Mouse (Mus musculus): Measurements from ENCODE around the gene Nrp2. TPM values are rescaled to one million over a fixed set of nuclear protein-coding genes. Genes with fewer than 3 reads are reported as not detected.

Nrp2 gene
- polyA plus RNA-seq, 1 experiment from 2014 or later = 6.1 TPM

GRCm38 (mm10) chr1:62706085-62707021 lies 3.3 kb downstream of the Nrp2 start:
- H3K4me1 ChIP-seq (ENCODE audit: control insufficient read depth in 2 of 2, insufficient read depth in 2 of 2, low read length in 2 of 2) = peaks cover 10 to 19% of the 10 kb centered on the region in 2 experiments; a peak in 3 of 4 replicates
- H3K4me3 ChIP-seq (ENCODE audit: control insufficient read depth in 1 of 2, insufficient read depth in 1 of 2, low read depth in 1 of 2, low read length in 2 of 2) = peak overlapping the region; percentile 55 to 75
- no peaks in the 10 kb centered on the region for H3K9me3 ChIP-seq (ENCODE audit: control insufficient read depth, low read length)
- peak overlapping the region; percentile 100 for H3K4me2 ChIP-seq (ENCODE audit: low read length)
- H3K27ac ChIP-seq (replicated peaks in 1 of 2; ENCODE audit: control insufficient read depth in 1 of 2, insufficient read depth in 1 of 2, low read depth in 2 of 2, low read length in 2 of 2) = peak overlapping the region in 1 of 2 experiments; percentile 59; a peak in 2 of 4 replicates
- no peaks in the 10 kb centered on the region for H3K36me3 ChIP-seq (ENCODE audit: control insufficient read depth, insufficient read depth, low read length)
- H3K9ac ChIP-seq (ENCODE audit: low read length) = peak overlapping the region; percentile 76
- peaks cover 15% of the 10 kb centered on the region for H3K27me3 ChIP-seq (ENCODE audit: control insufficient read depth, insufficient read depth, low read length)
- under 1% methylated on average over 73 of the region's 73 CpGs for whole genome bisulfite sequencing
- ATAC-seq (ENCODE audit: insufficient number of reproducible peaks, insufficient read depth, low FRiP score, low read depth) = peak; percentile 58

DNA sequence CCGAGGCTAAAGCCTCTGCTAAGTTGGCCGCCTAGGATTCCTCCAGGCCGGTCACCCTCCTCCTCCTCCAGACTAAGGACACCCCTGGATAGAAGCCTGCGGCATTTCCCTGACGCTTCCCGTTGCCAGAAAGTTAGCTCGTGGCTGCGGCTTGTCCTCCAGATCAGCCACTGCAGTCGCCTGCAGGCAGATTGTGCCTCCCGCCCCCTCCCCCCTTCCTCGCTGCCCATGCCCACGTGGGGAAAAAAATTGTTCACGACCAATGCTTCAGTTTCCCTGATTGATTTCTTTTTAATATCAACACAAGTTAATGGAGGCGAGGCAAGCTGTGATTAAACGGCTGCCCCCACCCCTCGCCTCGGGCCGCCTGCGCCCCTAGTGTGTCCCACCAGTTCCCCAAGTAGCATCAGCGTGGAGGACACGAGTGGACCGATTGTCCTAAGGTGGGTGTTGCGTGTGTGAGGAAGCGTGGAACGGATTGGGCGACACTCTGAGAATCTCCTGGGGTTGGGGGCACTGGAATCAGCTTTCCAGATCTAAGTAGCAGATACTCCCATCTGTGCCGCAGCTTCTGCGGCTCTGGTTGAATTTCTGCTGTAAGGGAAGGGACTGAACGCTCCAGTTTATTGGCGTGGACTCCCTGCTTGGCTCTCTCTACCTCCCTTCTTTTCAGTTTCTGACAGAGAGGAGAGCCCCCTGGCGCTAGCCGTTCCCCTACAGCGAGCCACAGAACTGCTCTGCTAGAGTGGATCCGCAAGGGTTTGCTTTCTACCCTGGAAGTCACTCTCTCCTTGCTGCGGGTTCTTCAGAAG lies 4.2 kb downstream of the Nrp2 start:
- H3K27ac ChIP-seq (replicated peaks in 1 of 2; ENCODE audit: control insufficient read depth in 1 of 2, insufficient read depth in 1 of 2, low read depth in 2 of 2, low read length in 2 of 2) = peak overlapping the region in 1 of 2 experiments; percentile 59; a peak in 1 of 4 replicates
- peak overlapping the region; percentile 76 for H3K9ac ChIP-seq (ENCODE audit: low read length)
- H3K9me3 ChIP-seq (ENCODE audit: control insufficient read depth, low read length) = no peaks in the 10 kb centered on the region
- under 1% methylated on average over 35 of the region's 35 CpGs for WGBS
- peak overlapping the region; percentile 100 for H3K4me2 ChIP-seq (ENCODE audit: low read length)
- H3K36me3 ChIP-seq (ENCODE audit: control insufficient read depth, insufficient read depth, low read length) = no peaks in the 10 kb centered on the region
- H3K4me1 ChIP-seq (ENCODE audit: control insufficient read depth in 2 of 2, insufficient read depth in 2 of 2, low read length in 2 of 2) = peaks cover 10 to 19% of the 10 kb centered on the region in 2 experiments; a peak in 3 of 4 replicates
- H3K27me3 ChIP-seq (ENCODE audit: control insufficient read depth, insufficient read depth, low read length) = peaks cover 15% of the 10 kb centered on the region
- 0 out of 2 replicates have a peak, but pooled peaks have one; percentile 6 for ATAC-seq (ENCODE audit: insufficient number of reproducible peaks, insufficient read depth, low FRiP score, low read depth)
- peak overlapping the region; percentile 55 to 75 for H3K4me3 ChIP-seq (ENCODE audit: control insufficient read depth in 1 of 2, insufficient read depth in 1 of 2, low read depth in 1 of 2, low read length in 2 of 2)

- Histone ChIP-seq H3K27me3 (ENCODE audit: control insufficient read depth, insufficient read depth, low read length) (peaks cover 15% of the 10 kb centered on the region), H3K4me1 (ENCODE audit: control insufficient read depth in 2 of 2, insufficient read depth in 2 of 2, low read length in 2 of 2) (peaks cover 10 to 19% of the 10 kb centered on the region in 2 experiments; a peak in 3 of 4 replicates), H3K4me3 (ENCODE audit: control insufficient read depth in 1 of 2, insufficient read depth in 1 of 2, low read depth in 1 of 2, low read length in 2 of 2) (peak overlapping the region in 1 of 2 experiments; percentile 75; a peak in 2 of 4 replicates), H3K36me3 (ENCODE audit: control insufficient read depth, insufficient read depth, low read length) (no peaks in the 10 kb centered on the region), H3K4me2 (ENCODE audit: low read length) (peak overlapping the region; percentile 100), H3K27ac (replicated peaks in 1 of 2; ENCODE audit: control insufficient read depth in 1 of 2, insufficient read depth in 1 of 2, low read depth in 2 of 2, low read length in 2 of 2) (no peak overlapping the region), H3K9me3 (ENCODE audit: control insufficient read depth, low read length) (no peaks in the 10 kb centered on the region), H3K9ac (ENCODE audit: low read length) (peak overlapping the region; percentile 76)
- 23% methylated on average over 17 of the region's 17 CpGs for WGBS
- no peak for ATAC-seq (ENCODE audit: insufficient number of reproducible peaks, insufficient read depth, low FRiP score, low read depth)
Observed at GRCm38 (mm10) chr1:62707913-62708860, 5.1 kb downstream of the Nrp2 start.

DNA sequence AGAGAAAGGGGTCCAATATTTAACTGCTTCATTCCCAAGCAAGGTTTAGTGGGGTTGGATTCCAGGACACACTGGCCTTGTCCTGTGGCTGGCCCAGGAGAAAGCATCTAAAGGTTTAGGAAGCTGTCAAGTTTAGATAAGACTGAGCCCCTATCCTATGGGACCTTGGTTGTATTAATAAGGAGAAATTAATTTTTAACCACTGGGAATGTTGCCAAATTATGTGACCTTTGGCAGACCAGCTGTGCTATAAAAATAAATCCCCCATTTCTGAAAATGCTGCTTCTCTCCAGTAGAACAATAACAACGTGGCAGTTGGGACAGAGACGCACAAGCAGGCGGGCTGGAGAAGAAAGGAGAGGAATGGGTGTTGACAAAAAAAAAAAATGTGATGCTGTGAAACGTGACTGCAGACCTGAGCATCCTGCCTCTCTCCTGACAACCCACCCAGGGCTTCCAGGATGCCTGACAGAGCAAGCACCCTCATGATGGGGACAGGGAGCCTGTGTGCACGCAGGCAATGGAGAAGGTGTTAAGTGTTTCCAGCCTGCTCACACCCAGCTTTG lies 6.8 kb downstream of the Nrp2 start:
- Histone ChIP-seq H3K36me3 (ENCODE audit: control insufficient read depth, insufficient read depth, low read length) (no peaks in the 10 kb centered on the region), H3K9ac (ENCODE audit: low read length) (no peak overlapping the region), H3K4me3 (ENCODE audit: control insufficient read depth in 1 of 2, insufficient read depth in 1 of 2, low read depth in 1 of 2, low read length in 2 of 2) (no peak overlapping the region), H3K4me1 (ENCODE audit: control insufficient read depth in 2 of 2, insufficient read depth in 2 of 2, low read length in 2 of 2) (peaks cover 10 to 17% of the 10 kb centered on the region in 2 experiments; a peak in 3 of 4 replicates), H3K4me2 (ENCODE audit: low read length) (no peak overlapping the region), H3K9me3 (ENCODE audit: control insufficient read depth, low read length) (no peaks in the 10 kb centered on the region), H3K27me3 (ENCODE audit: control insufficient read depth, insufficient read depth, low read length) (peaks cover 14% of the 10 kb centered on the region), H3K27ac (replicated peaks in 1 of 2; ENCODE audit: control insufficient read depth in 1 of 2, insufficient read depth in 1 of 2, low read depth in 2 of 2, low read length in 2 of 2) (no peak overlapping the region)
- 34% methylated on average over 5 of the region's 5 CpGs for WGBS
- ATAC-seq (ENCODE audit: insufficient number of reproducible peaks, insufficient read depth, low FRiP score, low read depth) = no peak

GRCm38 (mm10) chr1:62713021-62713676 lies 10.1 kb downstream of the Nrp2 start:
- no peaks in the 10 kb centered on the region for H3K36me3 ChIP-seq (ENCODE audit: control insufficient read depth, insufficient read depth, low read length)
- no peak overlapping the region for H3K4me3 ChIP-seq (ENCODE audit: control insufficient read depth in 1 of 2, insufficient read depth in 1 of 2, low read depth in 1 of 2, low read length in 2 of 2)
- 82% methylated on average over 17 of the region's 17 CpGs for WGBS
- no peak overlapping the region for H3K4me2 ChIP-seq (ENCODE audit: low read length)
- no peaks in the 10 kb centered on the region for H3K9me3 ChIP-seq (ENCODE audit: control insufficient read depth, low read length)
- ATAC-seq (ENCODE audit: insufficient number of reproducible peaks, insufficient read depth, low FRiP score, low read depth) = no peak
- H3K27ac ChIP-seq (replicated peaks in 1 of 2; ENCODE audit: control insufficient read depth in 1 of 2, insufficient read depth in 1 of 2, low read depth in 2 of 2, low read length in 2 of 2) = no peak overlapping the region
- 0 out of 2 replicates have a peak, but pooled peaks cover 2% of the 10 kb centered on the region for H3K27me3 ChIP-seq (ENCODE audit: control insufficient read depth, insufficient read depth, low read length)
- H3K4me1 ChIP-seq (ENCODE audit: control insufficient read depth in 2 of 2, insufficient read depth in 2 of 2, low read length in 2 of 2) = peaks cover 0 to 3% of the 10 kb centered on the region in 2 experiments; a peak in 3 of 4 replicates
- H3K9ac ChIP-seq (ENCODE audit: low read length) = no peak overlapping the region

DNA sequence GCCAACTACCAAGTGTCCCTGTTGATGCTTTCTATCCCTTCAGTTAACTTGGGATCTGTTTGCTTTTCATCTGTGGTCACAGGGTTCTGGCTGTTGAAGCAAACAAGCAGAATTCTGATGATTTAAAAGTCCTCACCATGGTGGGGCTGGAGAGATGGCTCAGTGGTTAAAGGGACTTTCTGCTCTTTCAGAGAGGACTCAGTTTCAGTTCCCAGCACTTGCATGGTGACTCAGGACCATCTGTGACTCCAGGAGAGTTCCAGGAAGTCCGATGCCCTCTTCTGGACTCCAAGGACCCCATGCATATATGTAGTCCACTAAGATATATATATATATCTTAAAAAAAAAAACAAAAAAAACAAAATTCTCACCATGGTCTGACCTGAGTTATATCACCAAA lies 11.9 kb downstream of the Nrp2 start:
- no peaks in the 10 kb centered on the region for H3K36me3 ChIP-seq (ENCODE audit: control insufficient read depth, insufficient read depth, low read length)
- H3K4me2 ChIP-seq (ENCODE audit: low read length) = no peak overlapping the region
- no peaks in the 10 kb centered on the region for H3K9me3 ChIP-seq (ENCODE audit: control insufficient read depth, low read length)
- H3K4me3 ChIP-seq (ENCODE audit: control insufficient read depth in 1 of 2, insufficient read depth in 1 of 2, low read depth in 1 of 2, low read length in 2 of 2) = no peak overlapping the region
- H3K4me1 ChIP-seq (ENCODE audit: control insufficient read depth in 2 of 2, insufficient read depth in 2 of 2, low read length in 2 of 2) = peaks cover 3 to 5% of the 10 kb centered on the region in 2 experiments; a peak in 2 of 4 replicates
- H3K27ac ChIP-seq (replicated peaks in 1 of 2; ENCODE audit: control insufficient read depth in 1 of 2, insufficient read depth in 1 of 2, low read depth in 2 of 2, low read length in 2 of 2) = no peak overlapping the region
- H3K9ac ChIP-seq (ENCODE audit: low read length) = no peak overlapping the region
- no peaks in the 10 kb centered on the region for H3K27me3 ChIP-seq (ENCODE audit: control insufficient read depth, insufficient read depth, low read length)
- WGBS = 88% methylated on average over 1 of the region's 1 CpGs
- no peak for ATAC-seq (ENCODE audit: insufficient number of reproducible peaks, insufficient read depth, low FRiP score, low read depth)
